Mouse (Mus musculus): Measurements from ENCODE around the gene Vmn1r191. TPM values are rescaled to one million over a fixed set of nuclear protein-coding genes. Genes with fewer than 3 reads are reported as not detected.
"Not testable (repeated sequence)": the region's sequence is repeated elsewhere in the genome, so short reads cannot be mapped to it uniquely, and the experiment has no call there.

Vmn1r191 gene
- polyA plus RNA-seq (2012; ENCODE audit: insufficient read depth, insufficient read length, missing spikeins) = not detected in 2 replicates

- H3K4me3 ChIP-seq (ENCODE audit: insufficient read depth, low read depth, low read length) = no peak within 1 kb of the TSS
- H3K4me1 ChIP-seq (ENCODE audit: control insufficient read depth, insufficient read depth, insufficient read length, low read length) = no peaks in the 10 kb centered on the region
- H3K27ac ChIP-seq (replicated peaks; ENCODE audit: low read depth, low read length) = no peak within 1 kb of the TSS
Observed at GRCm38 (mm10) chr13:22183869-22184268, at the start of gene Vmn1r191. Vmn1r191 (minus strand) TSS chr13:22183969.

DNA sequence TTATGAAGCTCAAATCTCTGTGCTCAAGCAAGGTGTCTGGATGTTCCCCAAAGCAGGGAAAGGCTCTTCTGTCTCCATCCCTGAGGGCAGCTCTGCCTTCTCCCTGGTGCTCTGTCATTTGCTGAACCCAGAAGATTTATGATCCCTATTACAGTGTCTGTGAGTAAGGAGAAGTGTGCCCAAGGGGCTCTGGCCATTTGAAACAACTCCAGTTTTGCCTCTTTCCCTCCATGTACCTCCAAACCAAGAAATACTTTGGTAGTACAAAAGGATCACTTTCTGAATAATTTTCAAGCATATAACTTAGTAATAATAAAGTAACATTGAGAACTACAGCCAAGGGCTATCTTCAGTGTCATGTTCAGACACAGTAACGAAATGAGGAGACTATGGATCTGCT is 39.3 kb upstream of the Vmn1r191 start, which contains the start of gene Vmn1r193:
Gene Vmn1r193, minus strand, starts transcription at position 101 of the 400 bp plus-strand sequence.
- not testable (repeated sequence) for H3K4me3 ChIP-seq (ENCODE audit: insufficient read depth, low read depth, low read length); H3K4me1 ChIP-seq (ENCODE audit: control insufficient read depth, insufficient read depth, insufficient read length, low read length); H3K27ac ChIP-seq (replicated peaks; ENCODE audit: low read depth, low read length)

- H3K27ac ChIP-seq (replicated peaks; ENCODE audit: low read depth, low read length); H3K4me3 ChIP-seq (ENCODE audit: insufficient read depth, low read depth, low read length); H3K4me1 ChIP-seq (ENCODE audit: control insufficient read depth, insufficient read depth, insufficient read length, low read length): not testable (repeated sequence)
Observed at GRCm38 (mm10) chr13:22192756-22193155, 9.0 kb upstream of the Vmn1r191 start.

DNA sequence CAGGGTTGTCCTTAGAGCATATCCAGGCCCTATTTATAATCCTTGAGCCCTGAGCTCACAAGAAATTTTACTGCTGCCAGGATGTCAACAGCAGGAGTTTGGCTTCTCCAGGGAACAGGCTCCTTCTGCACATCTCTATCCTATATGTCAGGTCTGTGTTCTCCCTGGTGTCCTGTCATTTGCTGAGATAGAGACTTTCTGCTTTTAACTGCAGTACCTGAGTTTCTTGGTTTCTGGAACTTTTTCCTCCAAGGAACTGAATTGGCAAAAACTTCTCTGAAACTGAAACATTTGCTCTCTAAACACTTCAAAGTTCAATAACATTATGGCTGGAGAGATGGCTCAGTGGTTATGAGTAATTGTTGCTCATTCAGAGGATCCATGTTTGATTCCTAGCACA is 7.3 kb upstream of the Vmn1r191 start, which contains the start of gene Vmn1r192:
Gene Vmn1r192, minus strand, starts transcription at position 101 of the 400 bp plus-strand sequence.
- no peak within 1 kb of the TSS for H3K4me3 ChIP-seq (ENCODE audit: insufficient read depth, low read depth, low read length)
- H3K27ac ChIP-seq (replicated peaks; ENCODE audit: low read depth, low read length) = no peak within 1 kb of the TSS
- H3K4me1 ChIP-seq (ENCODE audit: control insufficient read depth, insufficient read depth, insufficient read length, low read length) = no peaks in the 10 kb centered on the region

DNA sequence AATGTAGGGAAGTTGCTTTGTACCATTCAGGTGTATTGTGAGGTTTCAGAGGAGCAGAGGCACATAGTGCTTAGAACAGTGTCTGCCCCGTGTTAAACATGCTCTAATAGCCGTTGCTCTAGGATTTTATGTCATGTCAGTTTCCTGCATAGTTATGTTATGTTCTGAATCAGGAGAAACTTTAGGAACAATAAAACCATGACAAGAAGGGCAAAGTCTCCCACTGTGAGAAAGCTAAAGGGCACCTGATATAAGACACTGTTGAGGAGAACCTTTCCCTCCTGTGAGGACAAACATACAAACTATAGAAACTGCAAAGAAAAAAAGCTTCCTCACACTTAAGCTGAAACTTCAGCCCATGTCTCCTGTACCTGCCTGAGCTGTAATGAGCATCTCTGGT is 6.6 kb upstream of the Vmn1r191 start:
- H3K27ac ChIP-seq (replicated peaks; ENCODE audit: low read depth, low read length) = no peak overlapping the region
- H3K4me3 ChIP-seq (ENCODE audit: insufficient read depth, low read depth, low read length) = no peak overlapping the region
- no peaks in the 10 kb centered on the region for H3K4me1 ChIP-seq (ENCODE audit: control insufficient read depth, insufficient read depth, insufficient read length, low read length)

GRCm38 (mm10) chr13:22189313-22189712 is 5.5 kb upstream of the Vmn1r191 start:
- no peak overlapping the region for H3K4me3 ChIP-seq (ENCODE audit: insufficient read depth, low read depth, low read length)
- no peak overlapping the region for H3K27ac ChIP-seq (replicated peaks; ENCODE audit: low read depth, low read length)
- no peaks in the 10 kb centered on the region for H3K4me1 ChIP-seq (ENCODE audit: control insufficient read depth, insufficient read depth, insufficient read length, low read length)

DNA sequence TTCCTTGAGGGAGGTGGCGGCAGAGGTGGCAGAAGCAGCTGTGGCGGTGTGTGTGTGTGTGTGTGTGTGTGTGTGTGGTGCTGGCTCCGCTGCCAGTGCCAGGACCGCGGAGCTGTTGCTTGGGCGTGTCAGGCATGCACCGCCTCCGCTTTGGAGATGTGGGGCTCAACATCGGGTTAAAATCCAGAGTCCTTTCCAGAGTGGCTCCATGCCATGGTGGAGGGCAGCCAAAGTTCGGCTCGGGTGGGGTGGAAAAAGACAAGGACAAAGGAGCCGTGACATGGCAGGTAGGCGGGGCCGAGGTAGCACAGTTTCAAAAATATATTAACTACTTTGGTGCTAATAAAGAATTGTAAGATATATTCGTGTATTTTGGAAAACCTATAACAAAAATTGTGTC is 15.4 kb downstream of the Vmn1r191 start:
- no peak overlapping the region for H3K4me3 ChIP-seq (ENCODE audit: insufficient read depth, low read depth, low read length)
- H3K4me1 ChIP-seq (ENCODE audit: control insufficient read depth, insufficient read depth, insufficient read length, low read length) = no peaks in the 10 kb centered on the region
- no peak overlapping the region for H3K27ac ChIP-seq (replicated peaks; ENCODE audit: low read depth, low read length)

- H3K4me1 ChIP-seq (ENCODE audit: control insufficient read depth, insufficient read depth, insufficient read length, low read length); H3K27ac ChIP-seq (replicated peaks; ENCODE audit: low read depth, low read length); H3K4me3 ChIP-seq (ENCODE audit: insufficient read depth, low read depth, low read length): not testable (repeated sequence)
Observed at GRCm38 (mm10) chr13:22136495-22137293, 47.1 kb downstream of the Vmn1r191 start.

Other genes starting within 250 kb of the Vmn1r191 start
- not detected in 2 replicates for gene Zfp184, start 238.9 kb downstream of the Vmn1r191 start, polyA plus RNA-seq (2012; ENCODE audit: insufficient read depth, insufficient read length, missing spikeins)
- not detected in 2 replicates for gene Pom121l2, start 202.8 kb downstream of the Vmn1r191 start, polyA plus RNA-seq (2012; ENCODE audit: insufficient read depth, insufficient read length, missing spikeins)
- gene Prss16, start 174.2 kb downstream of the Vmn1r191 start, polyA plus RNA-seq (2012; ENCODE audit: insufficient read depth, insufficient read length, missing spikeins) = not detected in 2 replicates
- gene Hist1h2ah, start 148.4 kb downstream of the Vmn1r191 start, polyA plus RNA-seq (2012; ENCODE audit: insufficient read depth, insufficient read length, missing spikeins) = not detected in 2 replicates
- gene Hist1h2bk, start 148.1 kb downstream of the Vmn1r191 start, polyA plus RNA-seq (2012; ENCODE audit: insufficient read depth, insufficient read length, missing spikeins) = not detected in 2 replicates
- 1.9 and 6.6 TPM in 2 replicates for gene Hist1h4i, start 142.6 kb downstream of the Vmn1r191 start, polyA plus RNA-seq (2012; ENCODE audit: insufficient read depth, insufficient read length, missing spikeins)
- gene Hist1h2ag, start 141.0 kb downstream of the Vmn1r191 start, polyA plus RNA-seq (2012; ENCODE audit: insufficient read depth, insufficient read length, missing spikeins) = not detected in 2 replicates
- not detected in 2 replicates for gene Hist1h2bj, start 140.8 kb downstream of the Vmn1r191 start, polyA plus RNA-seq (2012; ENCODE audit: insufficient read depth, insufficient read length, missing spikeins)
- not detected in 2 replicates for gene Vmn1r188, start 99.5 kb downstream of the Vmn1r191 start, polyA plus RNA-seq (2012; ENCODE audit: insufficient read depth, insufficient read length, missing spikeins)
- gene Vmn1r189, start 78.1 kb downstream of the Vmn1r191 start, polyA plus RNA-seq (2012; ENCODE audit: insufficient read depth, insufficient read length, missing spikeins) = not detected in 2 replicates
- gene Vmn1r192, start 7.2 kb upstream of the Vmn1r191 start, polyA plus RNA-seq (2012; ENCODE audit: insufficient read depth, insufficient read length, missing spikeins) = not detected in 2 replicates
- not detected in 2 replicates for gene Vmn1r193, start 39.2 kb upstream of the Vmn1r191 start, polyA plus RNA-seq (2012; ENCODE audit: insufficient read depth, insufficient read length, missing spikeins)
- gene Vmn1r194, start 60.2 kb upstream of the Vmn1r191 start, polyA plus RNA-seq (2012; ENCODE audit: insufficient read depth, insufficient read length, missing spikeins) = not detected in 2 replicates
- not detected in 2 replicates for gene Vmn1r195, start 86.6 kb upstream of the Vmn1r191 start, polyA plus RNA-seq (2012; ENCODE audit: insufficient read depth, insufficient read length, missing spikeins)
- not detected in 2 replicates for gene Vmn1r196, start 106.0 kb upstream of the Vmn1r191 start, polyA plus RNA-seq (2012; ENCODE audit: insufficient read depth, insufficient read length, missing spikeins)
- not detected in 2 replicates for gene Vmn1r197, start 140.6 kb upstream of the Vmn1r191 start, polyA plus RNA-seq (2012; ENCODE audit: insufficient read depth, insufficient read length, missing spikeins)
- not detected in 2 replicates for gene Vmn1r198, start 166.4 kb upstream of the Vmn1r191 start, polyA plus RNA-seq (2012; ENCODE audit: insufficient read depth, insufficient read length, missing spikeins)
- not detected in 2 replicates for gene Vmn1r199, start 195.8 kb upstream of the Vmn1r191 start, polyA plus RNA-seq (2012; ENCODE audit: insufficient read depth, insufficient read length, missing spikeins)
- not detected in 2 replicates for gene Vmn1r200, start 206.4 kb upstream of the Vmn1r191 start, polyA plus RNA-seq (2012; ENCODE audit: insufficient read depth, insufficient read length, missing spikeins)